Mouse (Mus musculus): ENCODE measurements at regions not wholly inside any gene's neighbourhood (a gene's known extent, or its start where the extent isn't known, plus 50 kb on each side); places are given as distances from the start of the nearest gene placed in this dataset.

DNA sequence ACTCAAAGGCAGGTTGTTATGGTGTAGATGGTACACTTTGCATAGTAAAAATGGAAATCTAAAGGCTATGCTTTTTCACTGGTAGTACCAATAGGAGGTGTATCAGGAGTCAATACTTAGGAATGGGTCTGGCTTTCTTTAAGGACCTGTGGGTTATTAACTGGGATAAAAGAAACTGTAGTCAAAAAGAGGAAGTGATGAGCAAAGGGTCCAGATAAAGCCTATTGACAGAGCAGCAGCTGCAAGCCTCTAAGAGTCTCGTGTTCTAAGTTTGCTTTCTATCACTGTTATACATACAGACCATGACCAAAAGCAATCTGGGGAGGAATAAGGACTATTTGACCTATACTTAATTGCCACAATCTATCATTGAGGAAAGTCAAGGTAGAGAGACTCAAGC lies 683.0 kb downstream of the Stpg2 start:
- no peaks in the 10 kb centered on the region for H3K27me3 ChIP-seq
- 34% methylated on average over 1 of the region's 1 CpGs for WGBS (ENCODE audit: insufficient replicate concordance)

DNA sequence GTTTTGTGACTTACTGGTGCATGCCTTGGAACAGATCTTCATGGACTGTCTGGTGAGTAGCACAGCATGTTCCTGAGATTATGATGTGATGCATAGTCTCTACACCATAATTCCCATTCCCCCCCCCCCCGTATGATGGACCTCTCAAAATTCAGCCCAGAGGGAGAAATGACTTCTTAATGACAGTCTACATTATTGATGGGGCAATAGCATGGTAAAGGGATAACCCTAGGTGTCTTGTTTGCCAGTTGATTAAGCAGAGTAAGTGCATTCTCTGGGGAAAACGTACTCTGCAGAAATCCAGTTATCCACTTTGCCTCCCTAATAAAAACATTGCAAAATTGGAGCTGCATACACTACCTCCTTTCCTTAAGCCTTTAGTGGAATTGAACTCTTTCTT lies 684.7 kb downstream of the Stpg2 start:
- Histone ChIP-seq H3K36me3 (replicated peaks) (no peaks in the 10 kb centered on the region), H3K27ac (replicated peaks) (no peak overlapping the region), H3K9ac (no peak overlapping the region), H3K4me3 (replicated peaks) (no peak overlapping the region), H3K27me3 (no peaks in the 10 kb centered on the region), H3K4me2 (no peak overlapping the region), H3K4me1 (replicated peaks) (no peaks in the 10 kb centered on the region), H3K9me3 (replicated peaks) (no peaks in the 10 kb centered on the region)
- no peak for ATAC-seq (ENCODE audit: insufficient read depth)
- WGBS (ENCODE audit: insufficient replicate concordance) = 56% methylated on average over 2 of the region's 2 CpGs

More for the DNA sequence above, 683.0 kb downstream of the Stpg2 start:
- Histone ChIP-seq H3K4me2 (no peak overlapping the region), H3K36me3 (replicated peaks) (no peaks in the 10 kb centered on the region), H3K9me3 (replicated peaks) (no peaks in the 10 kb centered on the region), H3K9ac (no peak overlapping the region), H3K4me3 (replicated peaks) (no peak overlapping the region), H3K27ac (replicated peaks) (no peak overlapping the region), H3K4me1 (replicated peaks) (no peaks in the 10 kb centered on the region)
- ATAC-seq (ENCODE audit: insufficient read depth) = no peak

DNA sequence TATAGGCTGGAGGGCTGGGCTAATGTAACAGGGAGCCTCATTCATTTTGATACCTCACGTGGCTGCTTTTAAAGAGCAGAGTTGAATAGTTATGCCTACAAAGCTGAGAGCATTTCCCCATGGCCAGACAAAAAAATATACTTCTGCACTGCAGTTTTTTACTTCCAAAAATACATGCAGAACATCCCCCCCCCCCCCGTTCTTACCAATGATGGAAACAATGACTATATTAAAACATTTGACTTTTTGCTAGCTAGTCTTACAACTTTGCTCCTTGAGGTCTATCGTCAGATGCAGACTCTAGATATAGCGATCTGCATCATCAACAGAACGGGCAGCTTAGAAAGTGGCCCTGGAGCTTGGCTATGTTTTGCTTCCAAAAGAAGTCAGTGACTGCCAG lies 692.4 kb downstream of the Stpg2 start:
- no peak overlapping the region for H3K4me3 ChIP-seq (replicated peaks)
- no peak overlapping the region for H3K9ac ChIP-seq
- H3K27me3 ChIP-seq = no peaks in the 10 kb centered on the region
- ATAC-seq (ENCODE audit: insufficient read depth) = no peak
- WGBS (ENCODE audit: insufficient replicate concordance) = 64% methylated on average over 5 of the region's 5 CpGs
- no peaks in the 10 kb centered on the region for H3K36me3 ChIP-seq (replicated peaks)
- no peak overlapping the region for H3K27ac ChIP-seq (replicated peaks)
- no peaks in the 10 kb centered on the region for H3K4me1 ChIP-seq (replicated peaks)
- no peak overlapping the region for H3K4me2 ChIP-seq
- no peaks in the 10 kb centered on the region for H3K9me3 ChIP-seq (replicated peaks)

DNA sequence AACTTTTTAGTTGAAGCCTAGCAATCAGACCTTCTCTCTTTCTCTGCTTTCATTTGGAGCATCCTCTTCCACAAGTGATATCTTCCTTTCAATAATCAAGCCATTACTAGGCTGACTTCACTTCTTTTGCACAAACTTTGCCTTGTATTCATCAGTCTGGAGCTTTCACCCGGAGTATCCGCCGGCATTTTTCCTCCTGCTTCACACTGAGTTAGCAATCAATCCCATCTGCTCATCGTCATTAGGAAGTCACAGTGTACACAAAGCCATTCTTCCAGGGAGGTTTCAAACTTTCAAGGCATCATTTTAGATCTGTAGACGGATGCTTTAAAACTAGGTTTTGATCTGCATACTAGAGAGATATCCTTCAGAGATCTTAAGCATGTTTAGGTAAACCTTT lies 693.7 kb downstream of the Stpg2 start:
- ATAC-seq (ENCODE audit: insufficient read depth) = no peak
- Histone ChIP-seq H3K4me2 (no peak overlapping the region), H3K9me3 (replicated peaks) (no peaks in the 10 kb centered on the region), H3K27me3 (no peaks in the 10 kb centered on the region), H3K4me1 (replicated peaks) (no peaks in the 10 kb centered on the region), H3K27ac (replicated peaks) (no peak overlapping the region), H3K4me3 (replicated peaks) (no peak overlapping the region), H3K9ac (no peak overlapping the region), H3K36me3 (replicated peaks) (no peaks in the 10 kb centered on the region)
- 62% methylated on average over 5 of the region's 5 CpGs for WGBS (ENCODE audit: insufficient replicate concordance)

DNA sequence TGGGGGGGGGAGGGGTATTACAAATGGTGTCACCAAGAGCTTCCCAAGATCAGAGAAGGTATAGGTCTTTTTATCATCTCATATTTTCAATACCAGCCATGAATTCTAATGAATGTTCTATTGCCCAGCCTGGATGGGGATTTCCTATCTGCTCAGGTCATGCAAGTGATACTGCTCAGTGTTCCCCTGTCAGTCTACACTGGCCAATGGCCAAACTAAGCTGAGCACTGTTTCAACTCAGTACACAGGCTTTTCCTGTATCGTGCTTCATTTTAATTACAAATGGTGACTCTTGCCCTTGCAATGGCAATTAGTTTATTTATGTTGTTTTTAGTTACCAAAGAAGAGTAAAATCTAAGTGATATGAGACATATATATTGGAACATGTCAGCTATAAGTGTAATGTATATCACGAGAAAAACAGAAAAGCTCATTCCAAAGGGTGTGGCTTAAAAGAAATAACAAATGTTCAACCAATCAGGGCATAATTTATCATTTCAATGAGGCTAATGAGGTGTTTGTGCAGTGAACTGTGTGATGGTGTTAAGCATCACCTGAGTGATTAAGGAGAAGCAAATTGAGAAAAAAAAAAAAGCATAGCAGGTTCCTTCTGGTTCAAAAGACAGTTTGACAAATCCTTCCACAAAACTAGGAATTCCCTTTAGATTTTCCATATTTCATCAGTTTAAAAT lies 708.3 kb downstream of the Stpg2 start:
- no peak for ATAC-seq (ENCODE audit: insufficient read depth)
- whole genome bisulfite sequencing (ENCODE audit: insufficient replicate concordance) = 42% methylated on average over 2 of the region's 2 CpGs

DNA sequence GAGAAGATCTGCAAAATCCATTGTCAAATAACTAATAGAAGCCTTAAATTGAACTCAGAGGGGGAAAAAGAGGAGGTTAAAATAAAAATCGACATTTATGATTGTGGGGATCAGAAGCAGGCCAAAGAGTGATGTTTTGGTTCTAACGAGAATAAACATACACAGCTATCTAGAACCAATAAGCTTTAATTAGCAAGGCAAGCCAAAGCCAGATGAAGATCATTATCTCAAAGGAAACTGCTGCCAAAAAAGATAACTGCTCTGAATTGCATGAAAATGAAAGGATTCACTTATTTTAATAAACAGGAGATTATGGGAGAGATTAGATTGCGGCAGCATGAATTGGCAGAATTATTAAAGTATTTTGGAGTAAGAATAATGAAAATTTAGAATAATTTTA lies 716.8 kb downstream of the Stpg2 start:
- no peak overlapping the region for H3K4me2 ChIP-seq
- no peak overlapping the region for H3K9ac ChIP-seq
- WGBS (ENCODE audit: insufficient replicate concordance) = 52% methylated on average over 3 of the region's 3 CpGs
- H3K4me1 ChIP-seq (replicated peaks) = no peaks in the 10 kb centered on the region
- H3K9me3 ChIP-seq (replicated peaks) = no peaks in the 10 kb centered on the region
- H3K36me3 ChIP-seq (replicated peaks) = no peaks in the 10 kb centered on the region
- H3K27me3 ChIP-seq = no peaks in the 10 kb centered on the region
- H3K27ac ChIP-seq (replicated peaks) = no peak overlapping the region
- no peak for ATAC-seq (ENCODE audit: insufficient read depth)
- no peak overlapping the region for H3K4me3 ChIP-seq (replicated peaks)

More for the DNA sequence above, 708.3 kb downstream of the Stpg2 start:
- Histone ChIP-seq H3K27ac (replicated peaks) (no peak overlapping the region), H3K27me3 (no peaks in the 10 kb centered on the region), H3K9ac (no peak overlapping the region), H3K9me3 (replicated peaks) (no peaks in the 10 kb centered on the region), H3K4me3 (replicated peaks) (no peak overlapping the region), H3K36me3 (replicated peaks) (no peaks in the 10 kb centered on the region), H3K4me1 (replicated peaks) (no peaks in the 10 kb centered on the region), H3K4me2 (no peak overlapping the region)

DNA sequence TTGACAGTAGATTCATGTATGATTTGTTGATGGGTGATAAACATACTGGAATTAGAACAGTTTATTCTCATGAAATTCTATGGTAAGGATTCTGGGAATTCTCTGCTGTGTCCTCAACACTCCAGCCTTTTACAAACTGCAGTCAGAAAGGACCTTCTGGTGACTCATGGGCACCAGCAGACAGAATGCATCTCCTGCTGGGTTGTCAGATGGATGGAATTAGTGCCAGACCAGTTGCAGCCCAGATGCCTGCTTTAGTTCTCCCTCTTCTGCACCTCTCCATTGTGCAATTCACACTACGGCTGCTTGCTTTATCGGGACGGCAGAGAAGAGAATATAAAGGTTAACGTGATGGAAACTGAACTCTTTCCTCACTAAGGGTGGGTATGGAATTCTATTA lies 727.5 kb downstream of the Stpg2 start:
- 76% methylated on average over 4 of the region's 4 CpGs for WGBS (ENCODE audit: insufficient replicate concordance)
- Histone ChIP-seq H3K27me3 (no peaks in the 10 kb centered on the region), H3K4me2 (no peak overlapping the region), H3K9ac (no peak overlapping the region), H3K27ac (replicated peaks) (no peak overlapping the region), H3K4me3 (replicated peaks) (no peak overlapping the region), H3K36me3 (replicated peaks) (no peaks in the 10 kb centered on the region), H3K4me1 (replicated peaks) (no peaks in the 10 kb centered on the region), H3K9me3 (replicated peaks) (no peaks in the 10 kb centered on the region)
- no peak for ATAC-seq (ENCODE audit: insufficient read depth)

DNA sequence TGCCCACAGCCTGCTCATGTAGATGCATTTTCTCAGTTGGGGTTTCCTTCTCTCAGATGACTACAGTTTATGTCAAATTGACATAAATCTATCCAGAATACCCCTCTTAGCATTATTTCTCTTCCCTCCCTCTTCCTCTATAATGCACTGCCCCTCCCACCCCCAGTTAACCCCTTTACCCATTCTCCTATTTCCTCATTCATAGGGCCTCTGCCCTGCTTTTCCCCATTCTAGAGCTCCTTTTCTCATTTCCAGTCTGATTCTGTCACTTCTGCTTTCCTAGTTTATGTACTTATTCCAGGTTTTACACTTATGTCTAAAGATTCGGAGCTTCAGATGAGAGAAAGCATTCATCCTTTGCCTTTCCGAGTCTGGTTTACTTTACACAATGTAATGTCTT lies 740.7 kb downstream of the Stpg2 start:
- H3K4me2 ChIP-seq = no peak overlapping the region
- no peaks in the 10 kb centered on the region for H3K4me1 ChIP-seq (replicated peaks)
- H3K4me3 ChIP-seq (replicated peaks) = no peak overlapping the region
- H3K27me3 ChIP-seq = no peaks in the 10 kb centered on the region
- H3K36me3 ChIP-seq (replicated peaks) = no peaks in the 10 kb centered on the region
- no peaks in the 10 kb centered on the region for H3K9me3 ChIP-seq (replicated peaks)
- WGBS (ENCODE audit: insufficient replicate concordance) = 62% methylated on average over 2 of the region's 2 CpGs
- H3K9ac ChIP-seq = no peak overlapping the region
- no peak for ATAC-seq (ENCODE audit: insufficient read depth)
- H3K27ac ChIP-seq (replicated peaks) = no peak overlapping the region

DNA sequence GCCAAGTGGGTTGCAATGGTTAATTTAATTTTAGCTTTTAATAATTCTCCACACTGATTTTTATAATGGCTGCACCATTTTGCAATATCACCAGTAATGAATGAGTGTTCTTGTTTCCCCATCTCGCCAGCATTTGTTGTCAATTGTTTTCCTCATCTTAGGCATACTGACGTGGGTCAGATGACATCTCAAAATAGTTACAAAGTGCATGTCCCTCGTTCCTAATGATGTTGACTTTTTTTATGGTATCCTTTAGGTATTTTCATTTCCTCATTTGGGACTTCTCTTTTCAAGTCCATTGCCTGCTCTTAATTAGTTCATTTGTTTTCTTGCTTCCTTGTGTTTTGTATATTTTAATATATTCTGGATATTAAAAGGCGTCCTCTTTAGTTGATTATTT lies 741.8 kb downstream of the Stpg2 start:
- no peak for ATAC-seq (ENCODE audit: insufficient read depth)
- no peaks in the 10 kb centered on the region for H3K36me3 ChIP-seq (replicated peaks)
- no peak overlapping the region for H3K9ac ChIP-seq
- no peaks in the 10 kb centered on the region for H3K4me1 ChIP-seq (replicated peaks)
- H3K4me3 ChIP-seq (replicated peaks) = no peak overlapping the region
- WGBS (ENCODE audit: insufficient replicate concordance) = 43% methylated on average over 4 of the region's 4 CpGs
- no peak overlapping the region for H3K4me2 ChIP-seq
- no peak overlapping the region for H3K27ac ChIP-seq (replicated peaks)
- no peaks in the 10 kb centered on the region for H3K9me3 ChIP-seq (replicated peaks)
- no peaks in the 10 kb centered on the region for H3K27me3 ChIP-seq

DNA sequence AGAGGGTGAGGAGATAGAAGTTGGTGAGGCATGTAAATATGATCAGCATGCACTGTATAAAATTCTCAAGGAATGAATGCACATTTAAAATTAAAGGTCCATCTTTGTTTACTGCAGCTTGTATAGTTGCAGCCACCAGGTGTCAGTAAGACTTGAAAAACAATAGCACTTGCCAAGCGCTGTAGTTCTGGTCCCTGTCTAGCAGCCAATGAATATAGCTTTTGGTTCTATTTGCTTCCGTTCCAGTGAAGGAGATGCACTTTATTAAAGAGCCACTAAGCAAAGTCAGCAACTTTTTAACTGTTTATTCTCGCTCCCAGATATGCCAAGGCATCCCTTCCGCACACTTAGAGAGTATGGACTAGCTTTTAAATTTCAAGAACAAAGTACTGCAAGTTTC lies 743.6 kb downstream of the Stpg2 start:
- ATAC-seq (ENCODE audit: insufficient read depth) = no peak
- no peaks in the 10 kb centered on the region for H3K27me3 ChIP-seq
- WGBS (ENCODE audit: insufficient replicate concordance) = 48% methylated on average over 4 of the region's 4 CpGs
- H3K9me3 ChIP-seq (replicated peaks) = no peaks in the 10 kb centered on the region
- no peaks in the 10 kb centered on the region for H3K4me1 ChIP-seq (replicated peaks)
- H3K27ac ChIP-seq (replicated peaks) = no peak overlapping the region
- no peak overlapping the region for H3K4me3 ChIP-seq (replicated peaks)
- H3K4me2 ChIP-seq = no peak overlapping the region
- H3K9ac ChIP-seq = no peak overlapping the region
- no peaks in the 10 kb centered on the region for H3K36me3 ChIP-seq (replicated peaks)

DNA sequence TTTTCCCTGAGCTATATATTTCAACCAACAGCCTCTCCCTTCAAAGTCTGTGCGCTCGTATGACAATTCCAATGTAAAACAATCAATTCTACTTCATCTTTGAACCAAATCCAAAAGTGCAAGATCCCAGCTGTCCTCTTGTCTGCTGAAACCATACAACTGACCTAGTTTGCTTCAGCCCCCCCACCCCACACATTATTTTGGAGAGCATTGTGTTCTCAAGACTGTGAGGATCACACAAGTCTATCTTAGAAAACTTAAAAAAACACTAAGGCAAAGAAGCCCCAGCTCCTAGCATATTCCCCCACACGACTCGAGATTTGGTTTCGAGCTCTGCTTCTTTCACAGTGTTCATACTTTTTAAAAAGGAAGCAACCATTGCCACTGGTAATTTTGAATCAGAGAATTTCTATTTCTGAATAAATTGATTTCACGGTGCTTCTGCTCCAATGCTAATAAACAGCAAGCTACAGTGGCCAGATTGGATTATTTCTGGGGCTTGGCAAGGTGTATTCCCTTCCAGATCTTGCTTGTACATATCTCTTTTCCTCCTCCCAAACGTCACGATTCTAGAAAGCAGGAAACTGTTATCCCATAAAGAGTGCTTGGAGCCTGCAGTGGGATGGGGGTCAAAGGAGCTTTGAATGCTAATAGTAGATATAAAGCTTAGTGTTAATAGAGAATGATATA lies 744.7 kb downstream of the Stpg2 start:
- H3K4me3 ChIP-seq (replicated peaks) = no peak overlapping the region
- 68% methylated on average over 8 of the region's 8 CpGs for WGBS (ENCODE audit: insufficient replicate concordance)

DNA sequence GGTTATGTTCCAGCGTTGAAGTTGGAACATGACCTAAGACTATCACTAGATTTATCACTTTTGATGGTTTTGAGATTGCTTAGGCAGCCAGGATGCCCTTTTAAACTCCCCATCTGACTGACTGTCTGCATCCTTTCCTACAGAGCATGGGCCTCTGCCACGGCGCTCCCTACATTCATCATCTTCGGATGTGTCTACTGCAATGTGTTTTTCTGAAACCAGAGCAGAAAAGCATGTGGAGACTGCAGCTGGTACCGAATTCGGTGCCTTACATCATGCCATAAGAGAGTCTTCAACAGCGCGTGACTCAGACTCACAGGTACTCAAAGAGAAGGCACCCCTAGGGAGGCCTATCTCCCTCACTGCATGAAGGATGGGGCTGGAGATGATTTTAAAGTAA lies 746.0 kb downstream of the Stpg2 start:
- 71% methylated on average over 8 of the region's 8 CpGs for WGBS (ENCODE audit: insufficient replicate concordance)
- Histone ChIP-seq H3K4me1 (replicated peaks) (no peaks in the 10 kb centered on the region), H3K9me3 (replicated peaks) (no peaks in the 10 kb centered on the region), H3K27ac (replicated peaks) (no peak overlapping the region), H3K36me3 (replicated peaks) (no peaks in the 10 kb centered on the region), H3K27me3 (no peaks in the 10 kb centered on the region), H3K4me2 (no peak overlapping the region), H3K9ac (no peak overlapping the region), H3K4me3 (replicated peaks) (no peak overlapping the region)
- no peak for ATAC-seq (ENCODE audit: insufficient read depth)

More for the DNA sequence above, 744.7 kb downstream of the Stpg2 start:
- Histone ChIP-seq H3K9me3 (replicated peaks) (no peaks in the 10 kb centered on the region), H3K4me2 (no peak overlapping the region), H3K27ac (replicated peaks) (no peak overlapping the region), H3K4me1 (replicated peaks) (no peaks in the 10 kb centered on the region), H3K27me3 (no peaks in the 10 kb centered on the region), H3K9ac (no peak overlapping the region), H3K36me3 (replicated peaks) (no peaks in the 10 kb centered on the region)
- ATAC-seq (ENCODE audit: insufficient read depth) = no peak

All from liver, embryonic 15.5 days (tissue).